Mouse (Mus musculus) heart, adult 8-10 months (tissue): ENCODE results near the gene Camsap1. TPM values are rescaled to one million over a fixed set of nuclear protein-coding genes. Genes with fewer than 3 reads are reported as not detected.

Experiments
- DNase-seq: peaks from one replicate; pipeline ENCODE4 v3.0.0; 2022; ENCODE audit warnings: low spot score
- total RNA-seq, 4 experiments: library from RNA; stranded (reverse); gene quantifications; 2 replicates each; pipeline ENCODE4 v1.2.4; 2022

The Camsap1 gene
- total RNA-seq, 4 experiments from 2014 or later, result 32.6 to 42.3 (median 39.6) TPM

- no peak for DNase-seq
These were observed 4.1 kb downstream of the Camsap1 start for GRCm38 (mm10) chr2:25978997-25979396.

GRCm38 (mm10) chr2:25977587-25978239 lies 5.4 kb downstream of the Camsap1 start:
- peak; percentile 40 for DNase-seq

- DNase-seq, result no peak
These were observed 7.8 kb downstream of the Camsap1 start for GRCm38 (mm10) chr2:25975141-25975770.

- DNase-seq, result peak; percentile 63
These were observed 12.7 kb downstream of the Camsap1 start for GRCm38 (mm10) chr2:25970426-25970825.

GRCm38 (mm10) chr2:25969319-25969718 lies 13.8 kb downstream of the Camsap1 start:
- peak; percentile 36 for DNase-seq

- DNase-seq, result no peak
These were observed 33.8 kb downstream of the Camsap1 start for GRCm38 (mm10) chr2:25949291-25949690.

- DNase-seq, result no peak
These were observed 35.1 kb downstream of the Camsap1 start for GRCm38 (mm10) chr2:25947950-25948349.

GRCm38 (mm10) chr2:25943822-25944221 lies 39.3 kb downstream of the Camsap1 start:
- DNase-seq, result no peak

GRCm38 (mm10) chr2:25940503-25940902 lies 42.6 kb downstream of the Camsap1 start:
- DNase-seq, result no peak

- no peak for DNase-seq
These were observed 51.7 kb downstream of the Camsap1 start for GRCm38 (mm10) chr2:25931249-25931859.

GRCm38 (mm10) chr2:25927821-25928220 lies 55.3 kb downstream of the Camsap1 start:
- no peak for DNase-seq

- no peak for DNase-seq
These were observed 58.1 kb downstream of the Camsap1 start for GRCm38 (mm10) chr2:25924934-25925333.

GRCm38 (mm10) chr2:25923799-25924198 lies 59.3 kb downstream of the Camsap1 start:
- DNase-seq, result no peak

- no peak for DNase-seq
These were observed 63.1 kb downstream of the Camsap1 start for GRCm38 (mm10) chr2:25919972-25920371.

GRCm38 (mm10) chr2:25918408-25918807 lies 64.7 kb downstream of the Camsap1 start:
- DNase-seq, result no peak

GRCm38 (mm10) chr2:25914821-25915220 lies 68.3 kb downstream of the Camsap1 start:
- no peak for DNase-seq

- DNase-seq, result no peak
These were observed 68.9 kb downstream of the Camsap1 start for GRCm38 (mm10) chr2:25914201-25914600.

GRCm38 (mm10) chr2:25913247-25913646 lies 69.8 kb downstream of the Camsap1 start:
- no peak for DNase-seq

GRCm38 (mm10) chr2:25909872-25910271 lies 73.2 kb downstream of the Camsap1 start:
- DNase-seq, result no peak

GRCm38 (mm10) chr2:25898970-25899369 lies 84.1 kb downstream of the Camsap1 start:
- DNase-seq, result no peak

- DNase-seq, result no peak
These were observed 90.6 kb downstream of the Camsap1 start for GRCm38 (mm10) chr2:25892440-25892839.

- no peak for DNase-seq
These were observed 94.9 kb downstream of the Camsap1 start for GRCm38 (mm10) chr2:25888144-25888543.

GRCm38 (mm10) chr2:25887226-25887625 lies 95.9 kb downstream of the Camsap1 start:
- no peak for DNase-seq
